Mouse (Mus musculus) liver, postnatal 0 days (tissue): Measurements from ENCODE around the gene Il3ra.

ENCODE experiments used
- CTCF ChIP-seq: sonication (generic); IDR thresholded peaks from 2 replicates; pipeline ENCODE4 v1.5.1; 2016; ENCODE audit warnings: antibody characterized with exemption, low read depth
- EP300 ChIP-seq: IDR thresholded peaks from 2 replicates; pipeline ENCODE4 v1.6.1; 2016; ENCODE audit warnings: antibody characterized with exemption, low read depth, mild to moderate bottlenecking

DNA sequence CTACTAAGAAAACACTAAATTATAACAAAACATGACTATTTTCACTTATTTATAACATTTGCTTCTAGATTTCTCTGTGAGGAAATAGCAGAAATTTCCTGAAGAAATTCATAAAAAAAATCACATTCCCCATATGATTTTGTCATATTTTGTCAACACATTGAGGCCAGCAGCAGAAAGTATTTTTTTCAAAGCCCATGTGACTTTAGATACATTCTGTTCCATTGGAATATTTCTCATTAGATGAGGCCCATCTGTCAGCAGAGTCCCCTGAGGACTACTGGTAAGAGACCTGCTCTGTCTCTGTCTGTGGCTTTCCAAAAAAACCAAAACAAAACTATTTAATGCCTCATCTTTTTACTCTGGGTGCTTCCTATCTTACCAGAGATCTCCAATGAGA is 23.5 kb upstream of the Il3ra start, which contains the start of gene Olfr31:
- TF ChIP-seq CTCF (no peak), EP300 (no peak)
